Mouse (Mus musculus): ENCODE measurements at regions not wholly inside any gene's neighbourhood (a gene's known extent, or its start where the extent isn't known, plus 50 kb on each side); places are given as distances from the start of the nearest gene placed in this dataset.

DNA sequence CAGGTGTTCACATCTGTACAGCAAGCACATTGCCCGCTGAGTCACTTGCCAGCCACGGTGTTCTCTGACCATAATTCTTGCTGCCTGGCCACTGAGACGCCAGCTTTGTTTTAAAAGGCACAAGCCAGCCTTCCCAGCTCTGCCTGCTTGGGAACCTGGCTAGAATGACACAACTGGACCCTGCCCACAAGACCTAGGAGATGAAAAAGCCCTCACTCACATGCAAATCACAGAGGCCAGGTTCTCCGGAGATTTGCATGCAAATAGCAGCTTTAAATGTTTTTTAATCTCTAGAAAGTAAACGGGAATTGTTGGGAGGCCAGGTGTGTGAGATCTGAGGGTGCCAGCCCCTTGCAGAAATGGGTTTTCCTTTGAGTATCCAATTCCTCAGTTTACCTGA, 71.9 kb downstream of the 1810010D01Rik start:
- no peak for DNase-seq (ENCODE audit: low spot score in 2 of 2)

DNA sequence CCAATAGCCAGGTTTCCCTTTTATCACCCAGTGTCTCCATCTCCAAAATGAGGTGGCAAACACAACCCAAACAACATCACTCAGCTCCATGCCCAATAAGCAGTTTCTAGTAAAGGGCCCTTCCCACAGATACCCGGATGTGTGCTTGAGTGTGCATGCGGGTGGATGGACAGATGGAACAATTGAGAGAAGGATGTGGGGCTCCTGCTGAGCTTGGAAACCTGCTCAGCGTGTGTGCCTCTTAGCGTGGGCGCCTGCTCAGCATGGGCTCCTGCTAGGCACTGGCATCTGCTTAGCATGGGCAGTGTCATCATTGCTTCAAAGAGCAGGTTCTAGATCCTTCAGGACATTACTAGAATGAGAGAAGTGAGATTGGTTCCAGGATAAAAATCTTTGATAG, 75.4 kb downstream of the 1810010D01Rik start:
- DNase-seq (ENCODE audit: low spot score in 2 of 2), result no peak

DNA sequence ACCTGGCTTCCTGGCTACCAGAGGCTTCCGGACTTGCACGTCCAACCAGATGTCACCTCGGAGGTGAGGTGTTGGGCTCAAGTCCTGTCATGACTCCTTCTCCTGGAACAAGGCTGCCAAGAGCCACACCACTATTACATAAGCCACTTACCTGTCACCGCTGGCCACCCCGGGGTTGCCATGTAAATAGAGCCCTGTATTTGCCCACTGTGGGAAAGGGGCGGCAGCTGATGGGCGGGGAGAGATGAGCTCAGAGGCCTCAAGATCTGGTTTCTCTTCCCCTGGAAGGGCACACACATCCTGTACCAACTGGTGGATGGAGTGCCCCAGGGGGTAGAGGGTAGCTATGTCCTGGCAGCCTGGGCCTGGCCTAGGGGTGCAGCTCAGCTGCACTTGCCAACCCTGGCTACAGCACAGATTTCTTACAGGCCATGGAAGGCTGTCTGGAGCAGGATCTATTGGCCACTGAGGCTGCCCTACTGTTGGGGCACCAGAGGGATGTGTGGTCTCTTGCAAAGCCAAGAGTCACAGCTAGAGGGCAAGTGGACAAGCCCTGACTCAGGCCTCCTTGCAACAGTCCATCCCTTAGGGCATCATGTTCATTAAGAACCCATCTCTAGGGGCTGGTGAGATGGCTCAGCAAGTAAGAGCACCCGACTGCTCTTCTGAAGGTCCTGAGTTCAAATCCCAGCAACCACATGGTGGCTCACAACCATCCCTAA, 76.3 kb downstream of the 1810010D01Rik start:
- no peak for DNase-seq (ENCODE audit: low spot score in 2 of 2)

DNA sequence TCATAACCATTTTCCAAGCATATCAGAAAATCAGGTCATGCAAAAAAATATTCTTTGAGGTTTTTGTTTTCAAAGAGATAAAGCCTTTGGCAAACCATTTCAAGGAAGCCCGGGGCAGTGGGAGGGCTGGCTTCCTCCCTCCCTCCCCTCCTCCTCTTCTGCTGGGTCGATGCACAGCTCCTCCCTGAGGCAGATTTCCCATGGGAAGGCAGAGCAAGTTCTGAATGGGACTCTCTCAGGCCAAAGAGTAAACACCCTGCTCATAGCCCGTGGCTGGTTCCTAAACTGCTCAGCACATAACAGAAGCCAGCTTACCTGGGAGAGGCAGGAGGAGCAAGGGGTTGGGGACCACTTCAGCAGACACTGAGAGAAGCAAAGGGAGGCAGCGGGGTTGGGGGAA, 77.9 kb downstream of the 1810010D01Rik start:
- DNase-seq (ENCODE audit: low spot score in 2 of 2), result no peak

DNA sequence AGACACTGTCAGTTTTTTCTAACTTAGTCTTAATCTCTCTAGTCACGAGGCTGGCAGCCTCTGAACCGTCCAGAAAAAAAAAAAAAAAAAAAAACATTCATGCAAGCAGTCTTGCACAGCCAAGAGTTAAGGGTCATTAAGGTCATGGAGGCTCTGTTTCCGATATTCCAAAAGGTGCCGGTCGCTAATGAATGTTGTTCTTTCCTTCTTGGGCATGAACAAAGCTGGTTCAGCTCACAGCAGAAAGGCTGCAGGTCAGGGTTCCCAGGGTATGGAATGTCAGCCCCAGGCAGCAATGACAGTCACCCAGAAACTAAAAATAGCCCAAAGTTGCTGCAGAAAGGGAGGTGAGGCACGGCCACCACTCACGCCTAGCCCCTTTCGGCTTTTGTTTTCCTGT, 80.3 kb downstream of the 1810010D01Rik start:
- DNase-seq (ENCODE audit: low spot score in 2 of 2), result no peak

DNA sequence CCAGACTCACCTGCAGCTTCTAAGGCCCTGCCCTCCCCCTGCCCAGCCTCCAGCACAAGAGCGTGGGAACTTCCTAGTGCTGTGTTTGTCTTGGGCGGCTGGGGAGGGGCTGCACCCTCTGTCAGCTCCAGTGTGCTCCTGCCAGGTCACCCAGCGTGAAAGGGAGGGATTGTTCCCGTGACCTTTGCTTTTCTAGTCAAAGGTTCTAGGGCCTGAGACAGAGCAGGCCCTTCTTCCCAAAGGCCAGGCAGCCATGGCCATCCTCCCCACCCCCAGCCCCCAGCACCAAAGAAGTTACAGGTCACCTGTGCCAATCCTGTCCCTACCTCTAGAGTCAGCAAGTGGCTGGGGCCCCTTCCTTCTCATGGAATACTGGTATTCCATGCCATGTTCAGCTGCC, 80.7 kb downstream of the 1810010D01Rik start:
- no peak for DNase-seq (ENCODE audit: low spot score in 2 of 2)

DNA sequence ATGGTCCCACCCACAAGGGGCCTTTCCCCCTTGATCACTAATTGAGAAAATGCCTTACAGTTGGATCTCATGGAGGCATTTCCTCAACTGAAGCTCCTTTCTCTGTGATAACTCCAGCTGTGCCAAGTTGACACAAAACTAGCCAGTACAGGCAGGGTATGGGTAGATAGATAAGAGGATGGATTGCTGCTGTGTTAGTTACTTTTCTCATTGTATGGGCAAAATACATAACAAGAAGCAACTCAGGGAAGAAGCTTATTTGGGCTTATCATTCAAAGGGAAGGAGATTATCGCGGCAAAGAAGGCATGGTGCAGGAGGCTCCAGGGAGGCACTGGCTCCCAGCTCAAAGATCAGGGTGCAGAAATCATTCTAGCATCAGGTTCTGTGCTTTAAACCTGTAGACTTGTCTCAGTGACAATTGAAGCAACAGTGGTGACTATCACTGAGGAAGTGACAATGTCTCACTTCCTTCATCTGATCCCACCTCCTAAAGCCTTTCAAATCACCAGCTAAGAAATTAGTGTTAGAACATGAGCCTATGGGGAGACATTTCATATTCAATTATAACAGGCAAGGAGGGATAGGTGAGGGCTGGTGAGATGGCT, 83.8 kb downstream of the 1810010D01Rik start:
- DNase-seq (ENCODE audit: low spot score in 2 of 2), result no peak

DNA sequence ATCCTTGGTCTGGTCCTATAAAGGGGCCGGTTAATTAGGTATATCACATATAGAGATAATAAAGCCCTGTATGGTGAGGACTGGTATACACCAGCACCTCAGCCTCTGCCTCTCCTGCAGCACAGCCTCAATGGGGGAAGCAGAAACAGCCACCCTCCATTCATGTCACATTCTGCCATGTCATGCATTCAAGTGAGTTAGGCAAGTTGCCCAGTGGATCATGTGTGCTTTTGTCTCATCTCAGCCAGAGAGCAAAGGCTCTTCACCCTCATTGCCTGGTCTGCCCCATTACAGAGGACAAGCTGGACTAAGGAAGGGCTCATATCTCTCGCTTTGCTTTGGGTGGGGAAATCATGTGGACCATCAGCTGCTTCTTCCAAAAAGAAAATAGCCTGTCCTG, 85.4 kb downstream of the 1810010D01Rik start:
- no peak for DNase-seq (ENCODE audit: low spot score in 2 of 2)

DNA sequence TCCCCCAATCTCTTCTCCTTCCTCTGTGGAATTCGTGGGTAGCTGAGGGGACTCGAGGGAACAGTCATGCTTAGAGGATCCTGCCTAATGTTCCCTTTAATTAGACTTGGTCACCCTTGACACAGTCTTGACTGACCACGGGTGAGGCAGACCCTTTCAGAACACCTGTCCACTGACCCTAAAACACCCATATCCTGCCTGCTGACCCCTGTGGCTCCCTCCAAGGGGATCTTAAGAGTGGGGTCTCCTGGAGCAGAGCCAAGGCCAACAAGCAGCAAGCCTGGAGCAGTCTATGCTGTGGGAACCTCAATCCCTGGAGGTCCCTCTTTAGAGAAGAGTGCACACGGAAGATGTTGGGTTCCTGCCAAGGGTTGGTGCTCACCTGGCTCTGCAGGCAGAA, 89.5 kb downstream of the 1810010D01Rik start:
- DNase-seq (ENCODE audit: low spot score in 2 of 2), result no peak

DNA sequence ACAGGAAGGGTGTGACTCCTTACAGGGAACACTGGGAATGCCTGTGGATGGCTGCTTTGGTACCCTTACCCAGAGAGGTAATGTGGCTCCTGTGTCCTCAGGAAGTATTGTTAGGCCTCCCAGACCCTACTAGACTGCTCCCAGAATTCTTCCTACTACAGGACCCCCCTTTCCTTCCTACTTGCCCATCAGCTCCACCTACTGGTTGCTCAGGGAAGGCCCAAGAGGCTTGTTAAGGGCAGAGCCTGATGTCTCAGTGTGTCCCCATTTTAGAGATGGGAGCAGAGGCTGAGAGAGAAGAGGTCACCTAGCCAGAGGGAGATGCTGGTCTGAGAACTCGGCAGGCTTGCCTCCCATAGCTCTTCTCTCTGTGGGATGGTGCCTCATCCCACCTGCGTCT, 93.3 kb downstream of the 1810010D01Rik start:
- no peak for DNase-seq (ENCODE audit: low spot score in 2 of 2)

DNA sequence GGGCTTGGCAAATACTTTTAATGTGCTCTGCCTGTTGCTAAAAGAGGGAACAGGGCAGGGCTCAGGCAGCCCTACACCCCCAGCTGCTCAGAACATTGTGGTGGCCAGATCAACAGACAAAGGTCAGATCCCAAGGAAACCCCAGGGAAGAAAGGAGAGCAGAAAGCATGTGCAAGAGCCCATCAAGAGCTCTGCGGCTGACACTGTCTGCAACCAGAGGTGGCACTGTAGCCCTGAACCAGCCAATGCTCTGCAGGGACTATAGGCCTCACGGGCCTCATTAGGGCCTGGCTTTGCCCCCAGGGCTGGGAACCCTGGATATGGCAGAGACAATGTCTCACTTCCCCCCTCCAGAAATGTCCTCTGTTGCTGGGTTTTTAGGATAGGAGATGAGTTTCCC, 93.8 kb downstream of the 1810010D01Rik start:
- no peak for DNase-seq (ENCODE audit: low spot score in 2 of 2)

DNA sequence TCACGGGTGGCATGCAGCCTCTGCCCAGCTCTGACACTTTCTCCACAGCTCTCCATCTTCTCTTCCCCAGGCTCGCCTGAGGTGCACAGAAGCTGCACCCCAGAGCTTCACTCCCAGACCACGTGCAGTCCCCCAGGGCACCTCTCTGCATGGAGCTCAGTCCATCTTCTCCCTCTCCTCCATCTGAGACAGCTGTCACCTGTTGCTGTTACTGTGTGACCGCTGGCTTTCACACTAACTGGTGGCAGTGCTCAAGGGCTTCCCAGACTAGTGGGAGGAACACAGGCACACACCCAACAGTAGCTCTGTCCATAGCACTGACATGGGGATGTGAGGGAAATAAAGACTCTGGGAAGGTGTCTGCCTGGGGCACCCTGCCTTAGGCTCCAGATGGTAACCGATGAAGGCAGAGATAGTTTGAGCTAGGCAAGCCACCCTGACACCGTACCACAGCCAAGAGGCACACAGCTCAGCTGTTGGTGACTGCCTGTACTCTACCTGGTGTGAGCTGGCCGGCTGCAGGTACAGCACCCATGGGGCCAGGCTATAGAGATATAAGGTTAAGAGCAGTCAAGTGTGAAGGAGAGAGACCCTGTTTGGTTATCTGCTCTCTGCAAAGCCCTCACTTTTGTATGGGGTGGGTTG, 94.9 kb downstream of the 1810010D01Rik start:
- DNase-seq (ENCODE audit: low spot score in 2 of 2), result no peak

DNA sequence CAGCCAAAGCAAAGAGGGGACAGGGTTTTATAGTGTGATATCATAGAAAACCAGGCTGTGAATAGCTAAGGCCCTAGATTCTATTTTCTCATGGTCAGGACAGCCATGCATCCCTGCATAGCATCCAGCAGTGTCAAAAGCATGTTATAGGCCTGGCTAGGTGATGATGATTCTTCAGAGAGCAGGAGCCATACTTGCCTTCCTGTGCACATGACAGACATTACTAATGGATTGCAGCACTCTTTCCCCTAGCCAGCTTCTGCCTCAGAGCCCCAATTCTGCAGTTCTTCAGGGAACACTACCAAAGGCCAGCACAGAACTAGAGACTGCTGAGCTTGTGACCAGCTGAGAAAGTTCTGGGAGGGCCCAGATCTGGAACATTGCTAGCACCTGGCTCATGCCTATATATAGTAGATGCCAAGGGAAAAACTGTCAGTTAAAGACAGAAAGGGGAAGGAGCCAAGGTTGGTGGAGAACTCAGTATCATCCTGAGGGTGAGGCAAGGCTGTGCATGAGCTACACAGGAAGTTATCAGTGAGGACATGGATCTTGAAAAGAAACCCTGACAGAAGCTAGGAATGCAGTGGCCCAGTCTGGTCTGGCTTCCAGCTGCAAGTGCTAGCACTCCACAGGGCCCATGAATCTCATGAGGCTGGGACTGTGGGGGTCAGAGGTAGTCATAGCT, 95.6 kb downstream of the 1810010D01Rik start:
- no peak for DNase-seq (ENCODE audit: low spot score in 2 of 2)

DNA sequence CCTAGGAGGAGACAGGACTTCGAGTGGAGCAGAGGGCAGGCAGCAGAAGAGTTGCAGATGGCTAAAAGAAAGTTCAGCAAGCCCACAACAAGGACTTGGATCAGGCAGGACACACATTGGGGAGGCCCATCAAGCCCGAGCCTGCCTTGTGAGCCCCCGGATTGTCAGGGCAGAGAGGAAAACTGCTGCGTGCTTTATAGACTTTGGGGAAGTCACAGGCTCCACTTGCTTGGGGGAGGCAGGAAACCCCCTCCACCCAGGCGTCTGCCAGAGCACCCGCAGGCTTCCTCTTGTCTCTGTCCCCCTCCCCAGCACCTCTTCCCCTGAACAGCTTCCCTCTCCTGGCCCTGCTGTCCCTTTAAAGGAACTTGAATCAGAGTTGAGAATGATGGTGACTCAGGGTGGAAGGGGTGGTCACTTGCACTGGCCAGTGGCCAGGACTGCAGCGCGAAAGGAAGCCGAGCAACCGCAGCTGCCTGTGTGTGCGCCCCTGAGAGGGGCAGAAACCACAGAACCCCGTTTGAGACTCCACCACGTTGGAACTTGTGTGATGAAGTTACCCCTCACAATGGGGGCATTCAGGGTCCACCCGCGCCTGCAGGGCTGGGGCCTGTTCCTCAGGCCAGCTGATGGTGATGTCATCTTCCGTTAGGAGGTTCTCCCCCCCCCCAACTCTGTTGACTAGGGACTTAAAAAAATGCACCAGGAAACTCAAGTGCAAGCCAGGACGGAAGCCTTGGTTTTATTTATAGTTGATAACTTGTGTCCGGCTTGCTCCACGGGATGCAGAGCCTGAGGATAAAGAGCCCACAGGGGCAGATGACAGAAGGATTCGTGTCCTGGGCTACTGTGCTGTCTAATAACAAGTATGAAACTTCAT, 96.4 kb downstream of the 1810010D01Rik start:
- peak; percentile 39 to 64 for DNase-seq (ENCODE audit: low spot score in 2 of 2)

DNA sequence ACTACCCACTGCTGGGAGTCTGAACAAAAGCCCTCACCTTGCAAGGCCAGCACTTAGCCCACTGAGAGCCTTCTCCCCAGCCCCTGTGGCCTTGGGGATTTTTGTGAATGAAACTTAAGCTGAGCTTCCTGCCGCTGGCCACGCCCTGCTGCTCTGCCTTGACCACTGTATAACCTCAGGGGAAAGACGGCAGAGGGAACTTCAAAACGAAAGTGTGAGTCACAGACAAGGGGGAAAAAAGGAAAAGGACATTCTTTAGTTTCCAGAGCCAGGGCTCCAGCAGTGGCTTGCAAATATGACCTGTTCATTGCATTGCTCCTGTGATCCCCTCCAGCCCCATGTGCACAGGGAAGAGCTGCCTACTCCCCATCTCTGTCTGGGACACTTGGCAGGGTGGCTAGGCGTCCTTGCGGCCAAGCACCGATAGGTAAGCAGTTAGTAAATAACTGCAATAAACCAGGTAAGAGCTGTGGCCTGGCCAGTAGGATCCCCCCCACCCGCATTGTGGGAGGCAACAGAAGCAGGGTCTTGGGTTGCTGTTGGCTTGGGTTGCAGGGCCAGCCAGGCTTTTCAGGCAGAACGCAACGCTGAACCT, 97.2 kb downstream of the 1810010D01Rik start:
- peak in 1 of 2 experiments; percentile 36 for DNase-seq (ENCODE audit: low spot score in 2 of 2)

DNA sequence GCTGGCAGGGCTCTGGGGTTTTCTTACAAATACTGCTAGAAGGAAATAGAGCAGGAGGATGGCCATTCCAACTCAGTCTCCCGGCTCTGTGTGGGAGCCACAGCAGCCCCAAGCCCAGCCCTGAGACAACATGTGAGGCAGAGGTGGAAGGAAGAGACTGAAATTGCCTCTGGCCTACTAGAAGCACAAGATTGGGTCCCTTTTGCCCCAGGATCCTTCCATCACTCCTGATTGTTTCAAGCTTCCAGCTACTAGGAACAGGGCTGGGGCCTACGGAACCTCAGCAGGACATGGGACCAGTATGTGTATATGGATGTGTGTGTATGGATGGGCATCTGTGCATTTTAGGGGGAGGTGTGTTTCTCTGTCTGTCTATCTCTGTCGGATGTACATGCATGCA, 97.9 kb downstream of the 1810010D01Rik start:
- DNase-seq (ENCODE audit: low spot score in 2 of 2), result no peak

DNA sequence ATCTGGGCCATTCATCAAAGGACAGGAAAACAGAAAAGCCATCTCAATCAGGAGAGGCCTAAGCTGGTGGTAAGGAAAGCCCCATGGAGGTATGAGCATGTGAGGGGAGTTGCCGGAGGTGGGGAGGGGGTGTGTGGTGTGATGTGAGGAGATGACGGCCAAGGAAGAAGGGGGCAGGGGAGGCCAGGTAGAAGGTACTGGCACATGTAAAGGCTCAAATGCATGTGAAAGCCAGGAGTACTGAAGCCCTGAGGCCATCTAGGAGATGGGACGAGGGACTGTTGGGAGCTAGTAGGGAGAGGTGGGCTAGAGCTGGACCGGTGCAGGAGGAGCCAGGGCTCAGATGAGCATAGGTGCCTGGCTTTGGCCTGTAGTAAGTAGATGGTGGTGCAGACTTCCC, 98.4 kb downstream of the 1810010D01Rik start:
- no peak for DNase-seq (ENCODE audit: low spot score in 2 of 2)

DNA sequence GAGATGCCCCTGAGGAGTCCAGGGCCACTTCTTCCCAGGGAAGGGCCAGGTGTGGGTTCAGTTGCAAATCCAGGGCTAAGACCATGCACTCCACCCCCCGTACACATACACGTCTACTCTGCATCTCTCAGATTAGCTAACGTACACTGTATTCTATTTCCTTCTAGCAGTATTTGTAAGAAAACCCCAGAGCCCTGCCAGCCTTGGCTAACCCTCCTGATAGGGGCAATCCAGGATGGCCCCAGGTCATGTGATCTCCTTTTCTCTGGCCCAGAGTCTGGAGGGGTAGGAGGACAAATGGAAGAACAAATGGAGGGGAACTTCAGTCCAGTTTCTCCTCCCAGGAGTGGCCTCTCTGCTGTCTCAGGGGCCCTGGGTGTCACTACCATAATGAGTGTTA, 98.9 kb downstream of the 1810010D01Rik start:
- DNase-seq (ENCODE audit: low spot score in 2 of 2), result no peak

DNA sequence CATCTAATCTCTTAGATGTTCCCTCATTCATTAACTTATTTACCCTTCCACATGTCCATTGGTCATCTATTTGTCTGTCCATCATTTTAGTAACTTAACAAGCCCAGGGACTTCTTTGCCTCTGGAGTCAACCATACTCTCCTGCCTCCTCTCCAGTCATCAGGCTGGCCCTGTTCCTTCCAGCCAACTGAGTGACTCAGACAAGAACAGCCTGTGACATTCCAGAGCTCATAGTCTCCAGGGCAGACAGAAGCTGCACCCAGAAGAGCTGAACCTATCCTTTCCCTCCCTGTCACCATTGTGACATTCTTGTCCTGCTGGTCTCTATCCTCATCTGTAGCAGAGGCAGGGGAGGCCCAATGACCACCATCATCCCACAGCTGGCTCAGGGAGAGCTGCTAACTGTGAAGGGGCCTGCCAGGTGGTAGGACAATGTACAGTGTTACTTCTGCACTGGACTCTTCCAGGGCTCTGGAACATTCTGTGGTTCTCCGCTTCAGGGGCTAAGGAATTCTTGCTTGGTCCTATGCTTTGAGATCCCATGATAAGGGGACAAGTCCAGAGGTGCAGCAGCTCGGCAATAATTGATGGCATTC, 100.2 kb downstream of the 1810010D01Rik start:
- no peak for DNase-seq (ENCODE audit: low spot score in 2 of 2)

DNA sequence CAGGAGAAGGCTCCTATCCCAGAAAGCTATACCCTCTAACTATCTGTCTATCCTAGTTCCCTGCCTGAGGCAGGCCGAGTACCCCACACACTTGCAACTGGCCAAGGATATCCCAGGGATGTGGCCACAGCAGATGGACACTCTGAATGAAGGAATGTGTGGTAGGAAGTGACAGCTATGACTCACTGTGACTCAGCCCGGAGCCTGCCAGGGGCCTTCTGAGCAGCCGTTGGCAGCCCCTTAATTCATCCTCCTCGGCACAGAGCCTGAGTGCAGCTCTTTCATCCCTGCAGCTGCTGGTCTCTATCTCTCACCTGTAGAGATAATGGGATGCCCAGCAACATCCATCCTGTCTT, 101.4 kb downstream of the 1810010D01Rik start:
- DNase-seq (ENCODE audit: low spot score in 2 of 2), result peak; percentile 19 to 31

Measured in adrenal gland, postnatal 4 days (tissue).